Mouse (Mus musculus) heart, postnatal 0 days (tissue): ENCODE results near the gene Gm4559. TPM values are rescaled to one million over a fixed set of nuclear protein-coding genes. Genes with fewer than 3 reads are reported as not detected.
"Not testable (repeated sequence)": the region's sequence is repeated elsewhere in the genome, so short reads cannot be mapped to it uniquely, and the experiment has no call there.

ENCODE experiments used
- ATAC-seq: fragments of 200-750 bp; cut with Nextera tagmentation; 2 replicates; pipeline ENCODE4 v1.8.0; 2017; ENCODE audit warnings: low read depth, moderate number of reproducible peaks, moderate library complexity; ENCODE audit not compliant: insufficient read depth
- DNase-seq: peaks from one replicate; pipeline ENCODE4 v3.0.0-alpha.2; 2016; ENCODE audit warnings: low spot score
- H3K27ac ChIP-seq: fragments of 300-500 bp; sonication (generic); 2 replicates; pipeline ENCODE4 v1.5.1; 2014; ENCODE audit warnings: low read depth, mild to moderate bottlenecking
- H3K27me3 ChIP-seq: fragments of 300-500 bp; sonication (generic); 2 replicates; pipeline ENCODE4 v1.6.1; 2014; ENCODE audit warnings: low read length, mixed read lengths; ENCODE audit not compliant: control insufficient read depth, insufficient read depth
- H3K36me3 ChIP-seq: fragments of 300-500 bp; sonication (generic); replicated peaks from 2 replicates; pipeline ENCODE4 v1.6.1; 2014; ENCODE audit warnings: low read length, mixed read lengths; ENCODE audit not compliant: control insufficient read depth, insufficient read depth
- H3K4me1 ChIP-seq: fragments of 300-500 bp; sonication (generic); 2 replicates; pipeline ENCODE4 v1.6.1; 2014; ENCODE audit warnings: antibody characterized with exemption; ENCODE audit not compliant: control insufficient read depth, insufficient read depth
- H3K4me2 ChIP-seq: fragments of 300-500 bp; sonication (generic); 2 replicates; pipeline ENCODE4 v1.6.1; 2014; ENCODE audit warnings: low read depth, mild to moderate bottlenecking, low read length, moderate library complexity
- H3K4me3 ChIP-seq: fragments of 300-500 bp; sonication (generic); 2 replicates; pipeline ENCODE4 v1.5.1; 2014; ENCODE audit warnings: low read depth, low read length
- H3K9ac ChIP-seq: fragments of 300-500 bp; sonication (generic); replicated peaks from 2 replicates; pipeline ENCODE4 v1.6.1; 2014; ENCODE audit warnings: low read depth, low read length, mixed read lengths
- H3K9me3 ChIP-seq: fragments of 300-500 bp; sonication (generic); replicated peaks from 2 replicates; pipeline ENCODE4 v1.6.1; 2016; ENCODE audit warnings: low read length; ENCODE audit not compliant: control insufficient read depth
- CTCF ChIP-seq: IDR thresholded peaks from 2 replicates; pipeline ENCODE4 v1.5.1; 2016; ENCODE audit warnings: antibody characterized with exemption, control low read depth, low read depth
- EP300 ChIP-seq: IDR thresholded peaks from 2 replicates; pipeline ENCODE4 v1.6.1; 2016; ENCODE audit warnings: antibody characterized with exemption, low read depth
- WGBS: fragments of 180-500 bp; shearing (Covaris S2); extraction: QIAGEN DNeasy Blood & Tissue Kit; methylation state at CpG from one replicate; pipeline ENCODE4 v1.1.7; 2014; 5-methylcytosine and 5-hydroxymethylcytosine counted together
- polyA plus RNA-seq: library from polyadenylated mRNA; unstranded; fragments of >200 nt; fragmentation: Nextera tagmentation; extraction: Ambion mirVana; gene quantifications from 2 replicates; pipeline ENCODE4 v1.2.1, GENCODE M21; 2015
- total RNA-seq: library from RNA; depleted of rRNA; stranded (reverse); fragments of >200 nt; gene quantifications from 2 replicates; pipeline ENCODE4 v1.2.3, GENCODE M21; 2014; ENCODE audit warnings: low replicate concordance

Gene Gm4559
- total and polyA plus RNA-seq, 2 experiments from 2014 or later = not detected

GRCm38 (mm10) chr7:142284023-142284591 lies 9.9 kb upstream of the Gm4559 start:
- peak overlapping the region; percentile 68 for H3K4me3 ChIP-seq
- peak; percentile 73 for ATAC-seq
- H3K36me3 ChIP-seq = no peaks in the 10 kb centered on the region
- TF ChIP-seq CTCF = peak; percentile 19
- TF ChIP-seq EP300 = no peak
- whole genome bisulfite sequencing = under 1% methylated on average over 38 of the region's 38 CpGs
- no peaks in the 10 kb centered on the region for H3K4me1 ChIP-seq
- no peaks in the 10 kb centered on the region for H3K9me3 ChIP-seq
- peak overlapping the region; percentile 74 for H3K9ac ChIP-seq
- H3K27ac ChIP-seq = peak overlapping the region; percentile 90
- H3K27me3 ChIP-seq = no peaks in the 10 kb centered on the region
- peak overlapping the region; percentile 96 for H3K4me2 ChIP-seq
- peak; percentile 46 for DNase-seq

GRCm38 (mm10) chr7:142282847-142283246 lies 8.7 kb upstream of the Gm4559 start:
- not testable (repeated sequence) for DNase-seq, H3K9ac ChIP-seq, H3K4me2 ChIP-seq, H3K9me3 ChIP-seq, H3K27me3 ChIP-seq, H3K36me3 ChIP-seq, H3K27ac ChIP-seq, ATAC-seq, H3K4me3 ChIP-seq, H3K4me1 ChIP-seq
- WGBS = 38% methylated on average over 2 of the region's 2 CpGs

- not testable (repeated sequence) for H3K9me3 ChIP-seq, H3K9ac ChIP-seq, H3K4me2 ChIP-seq, H3K27ac ChIP-seq, H3K4me3 ChIP-seq, DNase-seq, ATAC-seq, H3K4me1 ChIP-seq, H3K27me3 ChIP-seq, H3K36me3 ChIP-seq
- 67% methylated on average over 1 of the region's 1 CpGs for WGBS
- peak; percentile 22 for TF ChIP-seq CTCF
Observed at GRCm38 (mm10) chr7:142279291-142279690, 5.1 kb upstream of the Gm4559 start.

GRCm38 (mm10) chr7:142278183-142278582 lies 4.0 kb upstream of the Gm4559 start:
- not testable (repeated sequence) for H3K36me3 ChIP-seq, H3K9me3 ChIP-seq, ATAC-seq, H3K9ac ChIP-seq, H3K27me3 ChIP-seq, H3K4me3 ChIP-seq, H3K4me2 ChIP-seq, H3K27ac ChIP-seq, H3K4me1 ChIP-seq
- DNase-seq = peak; percentile 53
- peak; percentile 66 for TF ChIP-seq CTCF
- WGBS = 3% methylated on average over 3 of the region's 3 CpGs

GRCm38 (mm10) chr7:142258254-142258653 lies 15.9 kb downstream of the Gm4559 start, which contains the start of gene Gm2431:
TSS of gene Gm2431 (minus strand) at chr7:142258354.
- H3K36me3 ChIP-seq, H3K27ac ChIP-seq, ATAC-seq, H3K9ac ChIP-seq, DNase-seq, H3K4me2 ChIP-seq, H3K9me3 ChIP-seq, H3K27me3 ChIP-seq, H3K4me1 ChIP-seq, H3K4me3 ChIP-seq: not testable (repeated sequence)
- 35% methylated on average over 1 of the region's 1 CpGs for WGBS

- TF ChIP-seq EP300 (no peak), CTCF (peak; percentile 60)
- no peaks in the 10 kb centered on the region for H3K4me1 ChIP-seq
- H3K4me3 ChIP-seq = no peak overlapping the region
- H3K27me3 ChIP-seq = no peaks in the 10 kb centered on the region
- 0% methylated on average over 2 of the region's 2 CpGs for WGBS
- H3K4me2 ChIP-seq = no peak overlapping the region
- peak; percentile 35 for DNase-seq
- H3K9ac ChIP-seq = no peak overlapping the region
- no peak overlapping the region for H3K27ac ChIP-seq
- ATAC-seq = 0 out of 2 replicates have a peak, but pooled peaks have one; percentile 24
- H3K9me3 ChIP-seq = no peaks in the 10 kb centered on the region
- H3K36me3 ChIP-seq = no peaks in the 10 kb centered on the region
Observed at GRCm38 (mm10) chr7:142255517-142255916, 18.6 kb downstream of the Gm4559 start.
